Mouse (Mus musculus) monocyte, adult 5-6 weeks (primary cell): ENCODE data around the gene Gm7544. TPM values are rescaled to one million over a fixed set of nuclear protein-coding genes. Genes with fewer than 3 reads are reported as not detected.
"Not testable (repeated sequence)": the region's sequence is repeated elsewhere in the genome, so short reads cannot be mapped to it uniquely, and the experiment has no call there.

Source experiments
- ATAC-seq: fragments of 153-309, 156-312 bp; replicated peaks from 2 replicates; pipeline ENCODE4 v1.8.0; 2017; ENCODE audit warnings: mild to moderate bottlenecking; ENCODE audit not compliant: low TSS enrichment, insufficient number of reproducible peaks, severe bottlenecking, poor library complexity, low FRiP score
- total RNA-seq: library from RNA; stranded (forward); fragments of 200-1000, 200-491, 200-594 nt; gene quantifications from 3 replicates; pipeline ENCODE4 v1.2.3, GENCODE M21; 2017

The Gm7544 gene
- total RNA-seq = not detected in 3 replicates

- not testable (repeated sequence) for ATAC-seq
These were observed at the start of gene Gm7544 for GRCm38 (mm10) chr1:82955913-82956312. Gm7544 (minus strand) TSS chr1:82956013.

- ATAC-seq = not testable (repeated sequence)
These were observed 44.5 kb upstream of the Gm7544 start, which contains the start of gene Gm47959 for GRCm38 (mm10) chr1:83000306-83000705. Gm47959 (plus strand) TSS chr1:83000548.

GRCm38 (mm10) chr1:82993947-82994346 is 38.1 kb upstream of the Gm7544 start:
- ATAC-seq = no peak

- ATAC-seq = no peak
These were observed 36.3 kb upstream of the Gm7544 start for GRCm38 (mm10) chr1:82992093-82992492.

GRCm38 (mm10) chr1:82991596-82991995 is 35.8 kb upstream of the Gm7544 start:
- no peak for ATAC-seq

GRCm38 (mm10) chr1:82991062-82991461 is 35.2 kb upstream of the Gm7544 start:
- ATAC-seq = no peak

GRCm38 (mm10) chr1:82987530-82988198 is 31.9 kb upstream of the Gm7544 start:
- ATAC-seq = no peak

GRCm38 (mm10) chr1:82986738-82987137 is 30.9 kb upstream of the Gm7544 start:
- ATAC-seq = no peak

GRCm38 (mm10) chr1:82977840-82978239 is 22.0 kb upstream of the Gm7544 start:
- no peak for ATAC-seq

- ATAC-seq = no peak
These were observed 19.9 kb upstream of the Gm7544 start for GRCm38 (mm10) chr1:82975750-82976149.

- ATAC-seq = no peak
These were observed 18.5 kb upstream of the Gm7544 start for GRCm38 (mm10) chr1:82974342-82974741.

- ATAC-seq = no peak
These were observed 18.1 kb upstream of the Gm7544 start for GRCm38 (mm10) chr1:82973901-82974300.

GRCm38 (mm10) chr1:82973244-82973643 is 17.4 kb upstream of the Gm7544 start:
- ATAC-seq = no peak

- no peak for ATAC-seq
These were observed 16.2 kb upstream of the Gm7544 start for GRCm38 (mm10) chr1:82972046-82972445.

GRCm38 (mm10) chr1:82966413-82966812 is 10.6 kb upstream of the Gm7544 start:
- ATAC-seq = no peak

- ATAC-seq = no peak
These were observed 4.1 kb upstream of the Gm7544 start, which contains the start of gene Gm47955 for GRCm38 (mm10) chr1:82959870-82960385. Gm47955 (plus strand) TSS chr1:82960286.

- no peak for ATAC-seq
These were observed 7.2 kb downstream of the Gm7544 start for GRCm38 (mm10) chr1:82948601-82949000.

GRCm38 (mm10) chr1:82946029-82946428 is 9.8 kb downstream of the Gm7544 start:
- ATAC-seq = not testable (repeated sequence)

- not testable (repeated sequence) for ATAC-seq
These were observed 12.5 kb downstream of the Gm7544 start, which contains the start of gene A030003K21Rik for GRCm38 (mm10) chr1:82943295-82943694. A030003K21Rik (minus strand) TSS chr1:82943388.

GRCm38 (mm10) chr1:82942505-82942904 is 13.3 kb downstream of the Gm7544 start:
- not testable (repeated sequence) for ATAC-seq
